Mouse (Mus musculus): Measurements from ENCODE around the gene Homer3. TPM values are rescaled to one million over a fixed set of nuclear protein-coding genes. Genes with fewer than 3 reads are reported as not detected.

Homer3 gene
- polyA plus RNA-seq, 1 experiment = 4.5 TPM

GRCm38 (mm10) chr8:70313399-70313798 is 30.8 kb downstream of the Homer3 start:
- Histone ChIP-seq H3K27ac (replicated peaks; ENCODE audit: low read depth, low read length) (no peak overlapping the region), H3K4me1 (ENCODE audit: control insufficient read depth, insufficient read depth, insufficient read length, low read length) (no peaks in the 10 kb centered on the region), H3K4me3 (ENCODE audit: insufficient read depth, low read depth, low read length) (no peak overlapping the region)

- Histone ChIP-seq H3K4me1 (ENCODE audit: control insufficient read depth, insufficient read depth, insufficient read length, low read length) (no peaks in the 10 kb centered on the region), H3K4me3 (ENCODE audit: insufficient read depth, low read depth, low read length) (peak within 1 kb of the TSS; percentile 56), H3K27ac (replicated peaks; ENCODE audit: low read depth, low read length) (no peak within 1 kb of the TSS)
Observed at GRCm38 (mm10) chr8:70315624-70316510, 33.2 kb downstream of the Homer3 start, which contains the start of gene Cers1. TSS of gene Cers1 (plus strand) at chr8:70315775.

GRCm38 (mm10) chr8:70316511-70317504 is 34.2 kb downstream of the Homer3 start:
- H3K4me1 ChIP-seq (ENCODE audit: control insufficient read depth, insufficient read depth, insufficient read length, low read length) = no peaks in the 10 kb centered on the region
- H3K4me3 ChIP-seq (ENCODE audit: insufficient read depth, low read depth, low read length) = peak overlapping the region; percentile 56; the same call in 1 of the 2 replicates
- H3K27ac ChIP-seq (replicated peaks; ENCODE audit: low read depth, low read length) = no peak overlapping the region

DNA sequence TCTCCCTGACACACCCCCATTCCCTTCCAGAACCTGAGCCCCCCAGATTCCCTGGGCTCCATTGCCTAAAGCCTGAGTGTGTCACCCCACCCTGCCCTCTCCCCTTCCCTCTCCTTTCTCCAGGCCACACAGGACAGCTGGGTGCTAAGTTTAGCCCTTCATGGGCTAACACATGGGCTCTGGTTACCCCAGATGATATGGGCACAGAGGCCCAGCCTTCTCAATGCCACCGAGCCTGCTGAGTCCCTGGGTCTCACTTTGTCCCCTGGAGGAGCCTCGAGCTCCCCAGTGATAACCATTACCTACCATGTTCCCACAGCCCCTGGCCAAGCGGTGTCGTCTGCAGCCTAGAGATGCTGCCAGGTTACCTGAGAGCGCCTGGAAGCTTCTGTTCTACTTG is 35.2 kb downstream of the Homer3 start:
- H3K4me3 ChIP-seq (ENCODE audit: insufficient read depth, low read depth, low read length) = no peak overlapping the region
- no peaks in the 10 kb centered on the region for H3K4me1 ChIP-seq (ENCODE audit: control insufficient read depth, insufficient read depth, insufficient read length, low read length)
- no peak overlapping the region for H3K27ac ChIP-seq (replicated peaks; ENCODE audit: low read depth, low read length)

- Histone ChIP-seq H3K27ac (replicated peaks; ENCODE audit: low read depth, low read length) (no peak overlapping the region), H3K4me3 (ENCODE audit: insufficient read depth, low read depth, low read length) (no peak overlapping the region), H3K4me1 (ENCODE audit: control insufficient read depth, insufficient read depth, insufficient read length, low read length) (no peaks in the 10 kb centered on the region)
Observed at GRCm38 (mm10) chr8:70323716-70324115, 41.1 kb downstream of the Homer3 start.

DNA sequence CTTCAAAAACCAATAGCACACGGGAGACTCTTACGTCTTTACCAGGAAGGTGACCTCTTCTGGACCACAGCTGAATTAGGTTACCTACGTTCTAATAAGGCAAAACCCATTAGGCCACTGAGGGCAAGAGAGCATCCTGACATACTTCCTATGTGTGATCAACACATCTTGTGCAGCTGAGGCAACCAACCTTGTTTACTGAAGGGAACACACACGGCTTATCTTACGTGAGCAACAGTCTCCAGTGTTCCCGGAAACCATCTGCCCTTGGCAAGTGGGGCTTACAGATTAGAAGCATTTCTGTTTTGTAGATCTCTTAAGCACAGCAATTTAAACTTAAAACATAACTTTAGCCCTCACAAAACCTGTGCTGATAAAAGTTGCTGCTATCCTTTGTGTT is 44.9 kb downstream of the Homer3 start:
- Histone ChIP-seq H3K27ac (replicated peaks; ENCODE audit: low read depth, low read length) (no peak overlapping the region), H3K4me1 (ENCODE audit: control insufficient read depth, insufficient read depth, insufficient read length, low read length) (no peaks in the 10 kb centered on the region), H3K4me3 (ENCODE audit: insufficient read depth, low read depth, low read length) (no peak overlapping the region)

- no peak within 1 kb of the TSS for H3K4me3 ChIP-seq (ENCODE audit: insufficient read depth, low read depth, low read length)
Observed at GRCm38 (mm10) chr8:70329124-70329834, 46.7 kb downstream of the Homer3 start, which contains the start of gene Gdf1. TSS of gene Gdf1 (plus strand) at chr8:70329817.

DNA sequence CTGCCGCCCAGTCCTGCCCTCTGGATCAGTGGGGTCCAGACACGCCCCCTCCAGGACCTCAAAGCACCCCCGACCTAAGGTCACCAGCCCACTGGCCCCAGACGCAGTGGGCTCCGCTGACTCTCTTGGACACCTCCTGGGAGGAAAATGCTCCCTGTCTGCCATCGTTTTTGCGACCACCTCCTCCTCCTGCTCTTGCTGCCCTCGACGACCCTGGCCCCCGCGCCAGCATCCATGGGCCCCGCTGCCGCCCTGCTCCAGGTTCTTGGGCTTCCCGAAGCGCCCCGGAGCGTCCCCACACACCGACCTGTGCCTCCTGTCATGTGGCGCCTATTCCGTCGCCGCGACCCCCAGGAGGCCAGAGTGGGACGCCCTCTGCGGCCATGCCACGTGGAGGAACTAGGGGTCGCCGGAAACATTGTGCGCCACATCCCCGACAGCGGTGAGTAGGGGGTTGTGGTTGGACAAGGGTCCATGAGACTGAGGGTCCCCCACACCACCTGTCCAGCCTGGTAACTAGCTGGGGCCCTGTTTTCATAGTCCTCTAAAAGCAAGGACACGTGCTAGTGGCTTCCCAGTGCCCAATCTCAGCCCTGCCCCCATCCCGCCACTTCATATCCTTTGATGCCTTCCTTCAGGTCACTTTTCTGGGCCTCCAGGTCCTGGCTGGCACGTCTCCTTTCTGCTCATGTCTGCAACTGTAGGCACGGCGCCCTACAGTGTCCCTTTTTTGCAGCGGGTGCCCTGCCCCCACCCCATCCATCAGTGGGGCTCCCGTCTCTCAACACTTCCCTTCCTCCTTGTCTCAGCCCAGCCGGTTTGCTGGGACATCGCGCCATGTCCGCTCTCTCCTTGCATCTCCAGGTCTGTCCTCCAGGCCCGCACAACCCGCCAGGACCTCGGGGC is 47.5 kb downstream of the Homer3 start:
- no peak overlapping the region for H3K27ac ChIP-seq (replicated peaks; ENCODE audit: low read depth, low read length)
- H3K4me1 ChIP-seq (ENCODE audit: control insufficient read depth, insufficient read depth, insufficient read length, low read length) = no peaks in the 10 kb centered on the region
- H3K4me3 ChIP-seq (ENCODE audit: insufficient read depth, low read depth, low read length) = no peak overlapping the region

More at GRCm38 (mm10) chr8:70329124-70329834, 46.7 kb downstream of the Homer3 start, which contains the start of gene Gdf1:
- Histone ChIP-seq H3K27ac (replicated peaks; ENCODE audit: low read depth, low read length) (no peak within 1 kb of the TSS), H3K4me1 (ENCODE audit: control insufficient read depth, insufficient read depth, insufficient read length, low read length) (no peaks in the 10 kb centered on the region)

DNA sequence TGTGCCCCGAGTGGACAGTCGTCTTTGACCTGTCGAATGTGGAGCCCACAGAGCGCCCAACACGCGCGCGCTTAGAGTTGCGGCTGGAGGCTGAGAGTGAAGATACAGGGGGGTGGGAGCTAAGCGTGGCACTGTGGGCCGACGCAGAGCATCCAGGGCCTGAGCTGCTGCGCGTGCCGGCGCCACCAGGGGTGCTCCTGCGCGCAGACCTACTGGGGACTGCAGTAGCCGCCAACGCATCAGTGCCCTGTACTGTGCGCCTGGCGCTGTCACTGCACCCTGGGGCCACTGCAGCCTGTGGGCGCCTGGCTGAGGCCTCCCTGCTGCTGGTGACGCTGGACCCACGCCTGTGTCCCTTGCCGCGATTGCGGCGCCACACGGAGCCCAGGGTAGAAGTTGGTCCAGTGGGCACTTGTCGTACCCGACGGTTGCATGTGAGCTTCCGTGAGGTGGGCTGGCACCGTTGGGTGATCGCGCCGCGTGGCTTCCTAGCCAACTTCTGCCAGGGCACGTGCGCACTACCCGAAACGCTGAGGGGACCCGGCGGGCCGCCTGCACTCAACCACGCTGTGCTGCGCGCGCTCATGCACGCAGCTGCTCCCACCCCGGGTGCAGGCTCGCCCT is 48.2 kb downstream of the Homer3 start:
- Histone ChIP-seq H3K27ac (replicated peaks; ENCODE audit: low read depth, low read length) (no peak overlapping the region), H3K4me3 (ENCODE audit: insufficient read depth, low read depth, low read length) (no peak overlapping the region), H3K4me1 (ENCODE audit: control insufficient read depth, insufficient read depth, insufficient read length, low read length) (no peaks in the 10 kb centered on the region)

GRCm38 (mm10) chr8:70331526-70331925 is 48.9 kb downstream of the Homer3 start:
- Histone ChIP-seq H3K27ac (replicated peaks; ENCODE audit: low read depth, low read length) (no peak overlapping the region), H3K4me1 (ENCODE audit: control insufficient read depth, insufficient read depth, insufficient read length, low read length) (no peaks in the 10 kb centered on the region), H3K4me3 (ENCODE audit: insufficient read depth, low read depth, low read length) (no peak overlapping the region)

DNA sequence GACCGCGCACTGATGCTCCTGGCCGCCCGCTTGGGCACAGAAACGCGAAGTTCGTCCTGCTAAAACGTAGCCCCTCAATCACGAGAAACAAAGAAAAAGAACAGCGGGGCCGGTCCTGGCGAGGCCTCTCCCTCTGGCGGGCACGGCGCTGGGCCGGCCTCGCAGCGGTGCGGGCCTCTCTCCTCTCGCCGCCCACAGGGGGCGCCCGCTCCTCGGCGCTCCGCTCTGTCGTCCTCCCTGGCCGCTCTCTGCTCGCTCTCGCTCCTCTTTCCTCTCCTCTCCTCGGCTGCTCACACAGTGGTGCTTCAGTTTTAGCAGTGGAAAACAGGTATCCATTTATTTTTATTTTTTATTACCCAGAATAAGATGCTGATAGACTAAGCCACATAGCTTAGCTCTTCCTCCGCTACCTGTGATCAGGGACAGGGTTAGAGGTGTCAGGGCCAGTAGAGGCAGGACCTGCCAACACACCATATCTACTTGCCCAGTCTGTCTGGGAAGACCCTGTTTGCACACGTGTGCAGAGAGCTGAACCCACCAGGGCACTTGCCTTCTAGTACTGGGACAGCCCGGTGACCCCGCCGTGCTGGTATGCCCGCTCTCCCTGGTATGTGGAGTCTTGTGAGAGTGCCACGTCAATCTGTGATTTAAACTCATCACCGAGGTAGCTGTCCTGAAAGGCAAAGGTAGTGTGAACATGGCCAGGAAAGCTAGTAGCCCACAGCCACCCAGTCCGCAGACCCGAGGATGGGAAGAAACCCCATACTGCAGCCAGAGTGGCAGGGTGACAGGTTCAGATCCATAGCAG is 49.6 kb downstream of the Homer3 start:
- H3K4me1 ChIP-seq (ENCODE audit: control insufficient read depth, insufficient read depth, insufficient read length, low read length) = no peaks in the 10 kb centered on the region
- no peak overlapping the region for H3K27ac ChIP-seq (replicated peaks; ENCODE audit: low read depth, low read length)
- no peak overlapping the region for H3K4me3 ChIP-seq (ENCODE audit: insufficient read depth, low read depth, low read length)

DNA sequence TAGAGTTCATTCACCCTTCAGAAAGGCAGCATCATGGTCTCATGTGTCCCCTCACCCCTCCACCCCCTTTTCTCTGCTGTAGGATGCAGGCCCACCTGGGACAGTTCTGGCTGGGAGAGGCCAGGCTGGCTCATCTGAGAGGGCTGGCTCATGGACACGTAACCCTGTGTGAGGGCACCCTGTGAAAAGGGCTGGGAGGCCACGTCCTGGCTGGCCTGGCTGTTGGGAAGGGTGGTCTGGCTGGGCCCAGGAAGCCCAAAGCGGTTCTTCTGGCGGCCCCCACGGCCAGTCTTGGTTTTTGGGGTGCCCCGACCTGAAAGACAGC is 50.2 kb downstream of the Homer3 start:
- no peak overlapping the region for H3K27ac ChIP-seq (replicated peaks; ENCODE audit: low read depth, low read length)
- H3K4me3 ChIP-seq (ENCODE audit: insufficient read depth, low read depth, low read length) = no peak overlapping the region
- H3K4me1 ChIP-seq (ENCODE audit: control insufficient read depth, insufficient read depth, insufficient read length, low read length) = no peaks in the 10 kb centered on the region

DNA sequence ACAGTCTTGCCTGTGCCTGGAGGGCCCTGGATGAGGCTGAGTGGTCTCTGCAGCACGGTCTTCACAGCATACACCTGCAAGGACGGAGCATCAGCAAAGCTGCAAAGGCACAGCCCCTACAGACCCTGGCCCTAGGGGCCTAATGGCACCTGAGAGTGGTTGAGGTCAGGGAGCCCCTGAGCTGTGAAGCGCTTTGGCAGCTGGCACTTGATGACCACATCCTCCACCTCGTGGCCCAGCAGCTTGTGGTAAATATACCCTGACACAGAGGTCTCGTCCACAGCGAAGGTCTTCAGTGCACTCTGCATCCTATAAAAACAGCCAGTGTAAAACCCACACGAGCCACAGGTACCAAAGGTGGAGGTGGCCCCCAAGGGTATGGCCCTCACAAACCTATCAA is 56.3 kb downstream of the Homer3 start:
- no peak overlapping the region for H3K4me3 ChIP-seq (ENCODE audit: insufficient read depth, low read depth, low read length)
- no peak overlapping the region for H3K27ac ChIP-seq (replicated peaks; ENCODE audit: low read depth, low read length)
- no peaks in the 10 kb centered on the region for H3K4me1 ChIP-seq (ENCODE audit: control insufficient read depth, insufficient read depth, insufficient read length, low read length)

Data from brown adipose tissue, adult 24 weeks (tissue).